Mouse (Mus musculus) megakaryocyte, embryonic 14.5 days (primary cell): ENCODE results near the gene Ndufaf8. TPM values are rescaled to one million over a fixed set of nuclear protein-coding genes. Genes with fewer than 3 reads are reported as not detected.

Experiments
- H3K27me3 ChIP-seq: replicated peaks from 2 replicates; pipeline ENCODE3; 2012; ENCODE audit warnings: inconsistent platforms
- H3K36me3 ChIP-seq: replicated peaks from 2 replicates; pipeline ENCODE3; 2012; ENCODE audit warnings: low read length, inconsistent platforms, mixed read lengths
- H3K4me1 ChIP-seq: 2 replicates; pipeline ENCODE4 v1.6.1; 2012; ENCODE audit warnings: inconsistent platforms
- H3K4me3 ChIP-seq: replicated peaks from 2 replicates; pipeline ENCODE3; 2012; ENCODE audit warnings: moderate library complexity, mild to moderate bottlenecking, inconsistent platforms
- H3K9me3 ChIP-seq: 2 replicates; pipeline ENCODE4 v1.6.1; 2012; ENCODE audit warnings: inconsistent platforms
- FLI1 ChIP-seq: IDR thresholded peaks from 2 replicates; pipeline ENCODE4 v1.6.1; 2012; ENCODE audit warnings: low read length, inconsistent platforms, mixed read lengths
- GATA1 ChIP-seq: IDR thresholded peaks from 3 replicates; pipeline ENCODE4 v1.6.1; 2012; ENCODE audit warnings: mixed read lengths, low read length, inconsistent platforms, borderline replicate concordance
- polyA plus RNA-seq: library from polyadenylated mRNA; stranded (reverse); fragments of >175 nt; gene quantifications from 2 replicates; pipeline ENCODE4 v1.2.3, GENCODE M21; 2012; ENCODE audit warnings: low replicate concordance; ENCODE audit not compliant: insufficient read depth

Gene Ndufaf8
- polyA plus RNA-seq, 1 experiment: 106 TPM

DNA sequence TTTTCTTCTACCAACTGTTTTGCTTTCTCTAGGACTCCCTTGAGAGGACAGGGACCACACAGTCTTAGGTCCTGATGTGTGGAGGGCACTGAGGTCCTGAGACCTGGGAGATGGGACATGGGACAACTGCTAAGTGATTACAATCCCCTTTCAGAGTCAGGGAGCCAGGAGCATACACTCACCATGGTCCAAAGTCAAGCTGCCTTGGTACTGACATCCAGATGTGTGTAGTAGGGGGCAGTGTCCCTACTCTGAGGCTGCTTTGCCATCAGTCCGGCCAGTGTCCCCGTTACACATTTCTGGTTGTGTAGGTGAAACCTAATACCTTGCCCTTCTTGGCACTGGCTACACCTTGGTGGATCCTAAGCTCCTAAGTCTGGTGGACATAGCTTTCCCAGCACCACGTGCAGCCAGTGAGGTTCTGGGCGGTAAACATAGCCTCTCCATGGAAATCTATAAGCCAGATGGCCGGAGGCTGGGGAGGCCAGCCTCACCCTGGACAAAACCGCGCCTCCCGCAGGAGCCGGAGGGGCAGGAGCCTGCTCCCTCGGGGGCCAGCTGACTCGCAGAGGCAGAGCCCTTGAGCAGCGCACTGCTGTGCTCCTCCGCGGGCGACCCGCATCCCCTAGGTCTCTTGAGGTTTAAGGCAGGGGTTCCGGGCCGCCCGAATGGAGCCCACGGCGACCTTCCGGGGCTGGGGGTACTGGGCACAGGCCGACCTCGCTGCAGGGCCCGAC lies 12.7 kb upstream of the Ndufaf8 start:
- Histone ChIP-seq H3K4me1 (peaks cover 23% of the 10 kb centered on the region), H3K36me3 (peaks cover 26% of the 10 kb centered on the region), H3K27me3 (peaks cover 19% of the 10 kb centered on the region), H3K9me3 (no peaks in the 10 kb centered on the region), H3K4me3 (peak overlapping the region; percentile 96)
- no peak for TF ChIP-seq FLI1
- no peak for TF ChIP-seq GATA1

DNA sequence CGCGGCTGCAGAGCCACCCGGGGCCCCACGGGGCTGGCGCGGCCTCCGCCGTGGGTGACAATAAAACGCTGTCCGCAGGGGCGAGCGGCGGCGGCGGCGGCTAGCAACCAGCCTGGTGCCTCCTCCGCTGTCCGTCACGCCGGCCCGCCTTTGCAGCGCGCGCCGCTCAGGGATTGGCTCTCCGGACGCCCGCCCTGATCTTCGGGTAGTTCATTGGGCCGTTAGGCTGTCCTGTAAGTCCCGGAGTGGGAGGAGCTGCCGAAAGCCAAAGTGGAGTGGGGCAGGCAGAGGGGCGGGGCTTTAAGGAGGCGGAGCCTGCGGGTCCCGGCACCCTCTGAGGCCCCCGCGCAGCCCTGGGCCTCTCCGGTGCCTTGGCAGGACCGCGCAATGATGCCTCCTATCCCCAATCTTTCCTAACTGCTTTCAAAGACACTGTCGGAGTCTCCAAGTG lies 12.0 kb upstream of the Ndufaf8 start, which contains the start of gene Cep131:
Cep131 (minus strand) TSS at position 126 of the 451 bp plus-strand sequence.
- Histone ChIP-seq H3K36me3 (peaks cover 31% of the 10 kb centered on the region), H3K27me3 (peaks cover 19% of the 10 kb centered on the region), H3K9me3 (no peaks in the 10 kb centered on the region), H3K4me1 (peaks cover 23% of the 10 kb centered on the region), H3K4me3 (peak within 1 kb of the TSS; percentile 96)
- TF ChIP-seq GATA1 (no peak), FLI1 (no peak)

DNA sequence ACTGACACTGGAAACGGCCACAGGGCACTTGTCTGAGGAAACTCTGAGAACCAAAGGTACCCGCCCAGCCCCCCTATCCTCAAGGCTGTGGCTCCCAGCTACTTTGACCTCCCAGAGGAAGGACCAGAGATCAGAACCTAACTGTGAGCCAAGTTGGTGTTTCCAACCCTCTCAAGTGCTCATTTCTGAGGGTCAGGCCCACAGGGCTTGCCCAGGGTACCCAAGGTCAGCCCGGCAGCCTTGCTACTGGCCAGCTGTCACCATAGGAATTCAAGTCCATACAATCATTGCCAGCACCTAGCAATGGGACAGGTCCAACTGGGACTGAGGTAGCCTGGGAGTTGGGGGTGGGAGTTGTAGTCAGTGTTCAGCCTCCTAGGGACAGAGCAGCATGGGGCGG lies 8.1 kb upstream of the Ndufaf8 start:
- TF ChIP-seq GATA1 (no peak), FLI1 (no peak)
- H3K4me3 ChIP-seq: no peak overlapping the region
- H3K9me3 ChIP-seq: no peaks in the 10 kb centered on the region
- H3K4me1 ChIP-seq: peaks cover 19% of the 10 kb centered on the region
- H3K27me3 ChIP-seq: peaks cover 6% of the 10 kb centered on the region
- H3K36me3 ChIP-seq: peaks cover 55% of the 10 kb centered on the region

DNA sequence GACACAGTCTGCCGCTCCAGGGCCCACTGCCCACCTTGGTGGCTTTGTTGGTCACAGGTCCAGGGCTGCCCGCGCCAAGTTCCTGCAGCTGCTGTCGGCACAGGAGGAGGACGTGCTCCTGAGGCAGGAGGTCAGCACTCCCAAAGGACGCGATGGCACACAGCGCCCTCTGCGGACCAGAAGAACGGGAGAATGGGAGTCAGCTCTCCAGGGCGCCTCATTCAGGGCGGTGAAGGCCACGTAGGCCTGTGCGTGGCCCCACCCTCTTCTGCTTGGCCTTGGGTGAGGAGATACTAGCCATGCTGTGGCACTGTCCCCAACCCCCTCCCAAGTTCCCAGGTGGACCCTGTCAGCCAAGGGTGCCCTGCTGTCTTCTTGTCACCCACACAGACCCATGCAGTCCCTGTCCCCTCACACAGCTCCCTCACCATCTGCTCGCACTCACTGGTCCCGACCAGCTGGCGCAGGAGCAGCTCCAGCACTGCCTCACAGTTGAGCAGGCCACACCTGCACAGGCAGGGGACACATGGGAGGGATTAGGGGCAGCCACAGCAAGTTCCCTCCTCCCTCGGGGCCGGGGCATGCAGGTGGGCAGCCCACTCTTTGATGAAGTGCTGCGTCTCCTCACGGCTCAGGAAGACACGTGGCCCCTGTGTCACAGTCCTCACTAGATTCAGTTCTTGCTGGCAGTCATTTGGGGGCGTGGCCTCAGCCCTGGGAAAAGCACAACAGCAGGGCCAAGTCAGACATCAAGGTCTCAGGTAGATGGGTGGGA lies 5.7 kb upstream of the Ndufaf8 start:
- Histone ChIP-seq H3K9me3 (no peaks in the 10 kb centered on the region), H3K36me3 (peaks cover 68% of the 10 kb centered on the region), H3K4me1 (peaks cover 33% of the 10 kb centered on the region), H3K4me3 (peak overlapping the region; percentile 38), H3K27me3 (peaks cover 2% of the 10 kb centered on the region)
- no peak for TF ChIP-seq FLI1
- TF ChIP-seq GATA1: no peak

DNA sequence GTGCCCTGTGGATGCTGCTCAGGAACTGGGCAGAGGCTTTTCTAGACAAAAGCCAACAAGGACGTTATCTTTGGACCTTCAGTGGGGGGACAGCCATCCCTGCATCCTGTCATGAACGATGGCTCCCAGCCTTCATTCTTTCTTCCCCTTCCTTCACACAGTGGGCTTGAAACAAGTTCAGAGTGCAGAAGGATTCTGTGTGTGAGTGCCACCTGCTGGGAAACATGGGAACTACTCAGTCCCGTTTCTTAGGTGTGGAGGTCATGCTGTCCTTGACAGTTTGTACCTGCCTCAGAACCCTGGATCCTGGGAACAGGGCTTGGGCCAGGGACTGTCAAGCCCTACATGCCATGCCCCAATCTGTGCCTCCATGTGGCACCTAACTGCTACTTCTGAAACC lies 2.3 kb downstream of the Ndufaf8 start:
- TF ChIP-seq FLI1 (no peak), GATA1 (no peak)
- H3K9me3 ChIP-seq: no peaks in the 10 kb centered on the region
- no peaks in the 10 kb centered on the region for H3K27me3 ChIP-seq
- no peak overlapping the region for H3K4me3 ChIP-seq
- H3K36me3 ChIP-seq: peaks cover 52% of the 10 kb centered on the region
- H3K4me1 ChIP-seq: peaks cover 43% of the 10 kb centered on the region

DNA sequence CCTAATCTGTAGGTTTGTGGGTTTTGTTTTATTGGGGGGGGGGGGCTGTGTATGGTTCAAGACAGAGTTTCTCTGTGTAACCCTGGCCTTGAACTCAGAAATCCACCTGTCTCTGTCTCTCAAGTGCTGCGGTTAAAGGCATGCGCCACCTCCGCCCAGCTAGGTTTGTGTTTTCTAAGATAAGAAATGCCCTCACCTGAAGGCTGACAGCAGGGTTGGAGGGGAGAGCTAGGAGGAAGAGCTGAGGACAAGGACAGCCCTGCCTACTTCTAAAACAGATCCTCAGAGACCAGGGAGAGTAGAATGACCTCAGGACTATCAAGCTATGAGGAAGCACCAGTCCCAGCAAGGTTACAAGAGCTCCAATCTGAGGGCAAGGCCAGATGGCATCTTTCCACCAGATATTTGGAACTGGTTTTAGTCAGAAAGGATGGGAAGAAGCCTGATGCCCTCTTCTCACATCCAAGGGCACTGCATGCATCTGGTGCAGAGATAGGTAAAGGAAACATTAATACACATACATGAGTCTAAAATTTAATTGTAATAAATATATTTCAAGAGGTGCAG lies 4.8 kb downstream of the Ndufaf8 start:
- TF ChIP-seq FLI1 (no peak), GATA1 (no peak)
- Histone ChIP-seq H3K36me3 (peaks cover 68% of the 10 kb centered on the region), H3K27me3 (no peaks in the 10 kb centered on the region), H3K4me1 (peaks cover 26% of the 10 kb centered on the region), H3K9me3 (no peaks in the 10 kb centered on the region), H3K4me3 (no peak overlapping the region)

DNA sequence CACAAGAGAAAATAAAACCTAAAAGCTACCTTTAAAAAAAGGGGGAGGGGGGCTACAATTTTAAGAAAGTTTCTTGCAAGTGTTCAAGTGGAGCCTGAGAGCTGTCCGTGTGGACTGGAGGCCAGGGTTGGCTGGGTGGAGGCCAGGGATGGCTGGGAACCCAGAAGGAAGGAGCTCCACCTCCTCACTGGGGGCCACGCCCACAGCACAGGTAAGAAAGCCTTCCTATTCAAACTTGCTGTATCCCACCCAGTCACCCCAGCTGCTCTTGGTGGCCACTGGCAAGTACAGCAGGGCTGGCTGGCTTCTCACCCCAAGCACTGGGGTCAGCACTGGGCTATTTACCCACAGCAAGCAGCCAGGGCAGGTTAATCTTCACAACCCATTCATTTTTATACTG lies 8.3 kb downstream of the Ndufaf8 start:
- Histone ChIP-seq H3K36me3 (peaks cover 90% of the 10 kb centered on the region), H3K4me3 (no peak overlapping the region), H3K9me3 (no peaks in the 10 kb centered on the region), H3K27me3 (no peaks in the 10 kb centered on the region), H3K4me1 (peaks cover 15% of the 10 kb centered on the region)
- TF ChIP-seq GATA1 (no peak), FLI1 (no peak)

DNA sequence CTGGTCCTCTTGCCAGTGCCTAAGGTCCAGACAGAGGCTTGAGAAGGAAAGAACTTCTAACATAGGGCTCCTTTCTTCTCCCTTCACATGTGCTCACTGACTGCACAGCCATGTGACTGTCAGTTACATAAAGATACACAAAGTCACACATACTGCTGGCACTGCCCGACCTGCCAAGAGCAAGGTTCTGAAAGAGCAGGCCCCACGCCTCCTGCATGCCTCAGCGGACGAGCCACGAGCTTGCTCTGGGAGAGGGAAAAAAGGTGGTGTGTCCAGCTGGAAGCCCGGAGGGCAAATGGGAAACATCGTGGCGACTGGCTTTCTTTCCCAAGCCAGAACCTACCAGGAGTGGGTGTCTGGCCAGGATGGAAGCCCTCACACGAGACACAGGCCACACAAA lies 9.1 kb downstream of the Ndufaf8 start:
- Histone ChIP-seq H3K27me3 (no peaks in the 10 kb centered on the region), H3K36me3 (peaks cover 98% of the 10 kb centered on the region), H3K9me3 (no peaks in the 10 kb centered on the region), H3K4me1 (peaks cover 22% of the 10 kb centered on the region), H3K4me3 (no peak overlapping the region)
- TF ChIP-seq GATA1 (no peak), FLI1 (no peak)

DNA sequence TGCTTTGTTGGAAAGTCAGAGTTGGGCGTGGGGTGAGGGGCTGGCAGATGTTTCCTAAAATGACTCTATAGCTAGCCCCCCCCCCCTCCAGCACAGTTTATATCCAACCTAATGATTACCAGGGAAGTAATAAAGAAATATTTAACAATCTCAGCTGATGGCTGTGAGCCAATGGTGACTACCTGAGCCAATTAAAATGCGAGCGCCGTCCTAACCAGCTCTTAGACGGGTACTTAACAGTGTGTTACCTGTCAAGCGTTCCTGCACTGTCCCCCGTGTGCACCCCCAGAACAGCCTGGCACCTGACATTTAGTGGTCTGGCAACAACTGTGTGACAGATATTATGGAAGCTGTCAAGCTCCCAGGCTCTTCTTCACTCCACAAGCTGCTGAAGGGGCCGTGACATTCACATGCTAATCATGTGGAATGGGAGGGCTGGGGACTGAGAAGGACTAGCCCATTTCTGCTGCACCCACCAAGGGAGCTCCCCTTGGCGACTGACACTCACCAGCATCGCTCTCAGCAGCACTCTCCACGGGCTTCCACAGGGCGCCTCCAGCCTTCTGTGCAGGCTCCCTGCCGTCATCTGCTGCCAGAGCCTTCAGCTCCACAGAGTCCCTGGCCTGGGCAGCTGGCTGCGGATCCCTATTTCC lies 11.0 kb downstream of the Ndufaf8 start:
- Histone ChIP-seq H3K4me3 (no peak overlapping the region), H3K9me3 (no peaks in the 10 kb centered on the region), H3K36me3 (peaks cover 98% of the 10 kb centered on the region), H3K27me3 (no peaks in the 10 kb centered on the region), H3K4me1 (peaks cover 29% of the 10 kb centered on the region)
- TF ChIP-seq FLI1: no peak
